ENCODE assay signal across 14 mouse cellular contexts in genomic region chr4:133902510-133902909, GRCm38 (mm10). TPM values are rescaled to one million over a fixed set of nuclear protein-coding genes. Genes with fewer than 3 reads are reported as not detected.
DNase-seq lines count a peak whose midpoint lies in the region; ATAC-seq and TF ChIP-seq lines count a peak whose summit lies in the region.
"Had no signal": no experiment of that assay in that cellular context is flagged by ENCODE, and none has a peak within 500 bp of the region (broad histone marks: within the 10 kb centered on the region; RNA-seq: fewer than 3 reads in every experiment).

No protein-coding gene starts in this region.

- no peaks in the 10 kb centered on the region for H3K27me3 ChIP-seq in hindbrain, postnatal 0 days (ENCODE audit: insufficient read depth, low read length)
- no peaks in the 10 kb centered on the region for H3K27me3 ChIP-seq in hindbrain, embryonic 10.5 days (ENCODE audit: insufficient read depth, poor library complexity, severe bottlenecking)
- H3K27me3 ChIP-seq in midbrain, postnatal 0 days (ENCODE audit: insufficient read depth, low read length): no peaks in the 10 kb centered on the region
- H3K27me3 ChIP-seq in midbrain, embryonic 14.5 days (ENCODE audit: control insufficient read depth, insufficient read depth, low read length): no peaks in the 10 kb centered on the region

- TF ChIP-seq CTCF in hindbrain, postnatal 0 days (IDR thresholded peaks at IDR 0.05; ENCODE audit: low read depth): peak; percentile 22
- TF ChIP-seq CTCF in midbrain, postnatal 0 days (IDR thresholded peaks at IDR 0.05): peak; percentile 22

- DNase-seq in hindbrain, postnatal 0 days (ENCODE audit: low spot score): no peak
- DNase-seq in hindbrain, embryonic 10.5 days (ENCODE audit: low spot score): no peak
- DNase-seq in midbrain, postnatal 0 days (ENCODE audit: low spot score): no peak
- no peak for DNase-seq in midbrain, embryonic 14.5 days
- peak; percentile 88 for DNase-seq in R1 (ENCODE audit: low read depth, low spot score)
- DNase-seq in naive thymus-derived CD4-positive, alpha-beta T cell, adult 2 months (ENCODE audit: low read depth): peak; percentile 49
- no peak for DNase-seq in spleen, postnatal 4 days (ENCODE audit: low spot score in 2 of 2)
- no peak for DNase-seq in cerebellum, adult 9-11 months
- DNase-seq: adrenal gland, adult 2 months; cerebellum, adult 2 months; embryo, embryonic 11 days; heart, postnatal 14 days had no signal

- no peak overlapping the region for H3K9ac ChIP-seq in hindbrain, postnatal 0 days (replicated peaks; ENCODE audit: low read length)
- no peak overlapping the region for H3K9ac ChIP-seq in midbrain, postnatal 0 days (replicated peaks; ENCODE audit: low read length, poor library complexity, severe bottlenecking)
- H3K9ac ChIP-seq in midbrain, embryonic 14.5 days (replicated peaks; ENCODE audit: low read length): no peak overlapping the region

- 98% methylated on average over 2 of the region's 2 CpGs for WGBS in hindbrain, postnatal 0 days
- 91% methylated on average over 2 of the region's 2 CpGs for WGBS in hindbrain, embryonic 10.5 days
- WGBS in midbrain, postnatal 0 days: 93% methylated on average over 2 of the region's 2 CpGs
- WGBS in midbrain, embryonic 14.5 days: 94% methylated on average over 2 of the region's 2 CpGs

- H3K4me2 ChIP-seq in hindbrain, postnatal 0 days (ENCODE audit: low read depth, low read length): no peak overlapping the region
- no peak overlapping the region for H3K4me2 ChIP-seq in midbrain, postnatal 0 days (ENCODE audit: low read depth, low read length, poor library complexity, severe bottlenecking)
- H3K4me2 ChIP-seq in midbrain, embryonic 14.5 days (ENCODE audit: low read length): no peak overlapping the region

- ATAC-seq in hindbrain, postnatal 0 days: no peak
- ATAC-seq in midbrain, postnatal 0 days (ENCODE audit: low FRiP score): no peak
- no peak for ATAC-seq in midbrain, embryonic 14.5 days (ENCODE audit: low FRiP score, low TSS enrichment)
- ATAC-seq: forebrain, embryonic 14.5 days; hindbrain, embryonic 16.5 days had no signal

- no peak overlapping the region for H3K27ac ChIP-seq in hindbrain, postnatal 0 days
- H3K27ac ChIP-seq in hindbrain, embryonic 10.5 days: no peak overlapping the region
- H3K27ac ChIP-seq in midbrain, postnatal 0 days (ENCODE audit: low read depth, low read length): no peak overlapping the region
- H3K27ac ChIP-seq in midbrain, embryonic 14.5 days (replicated peaks; ENCODE audit: low read depth, low read length): no peak overlapping the region

- H3K4me3 ChIP-seq in hindbrain, postnatal 0 days (ENCODE audit: low read length): no peak overlapping the region
- no peak overlapping the region for H3K4me3 ChIP-seq in hindbrain, embryonic 10.5 days
- no peak overlapping the region for H3K4me3 ChIP-seq in midbrain, postnatal 0 days (ENCODE audit: low read depth, low read length)
- H3K4me3 ChIP-seq in midbrain, embryonic 14.5 days (replicated peaks; ENCODE audit: low read depth, low read length): no peak overlapping the region

- H3K36me3 ChIP-seq in hindbrain, postnatal 0 days (ENCODE audit: insufficient read depth, low read length): no peaks in the 10 kb centered on the region
- no peaks in the 10 kb centered on the region for H3K36me3 ChIP-seq in hindbrain, embryonic 10.5 days
- H3K36me3 ChIP-seq in midbrain, postnatal 0 days (ENCODE audit: insufficient read depth, low read length): no peaks in the 10 kb centered on the region
- no peaks in the 10 kb centered on the region for H3K36me3 ChIP-seq in midbrain, embryonic 14.5 days (ENCODE audit: control insufficient read depth, insufficient read depth, low read length)

- 0 out of 2 replicates have a peak, but pooled peaks cover 4% of the 10 kb centered on the region for H3K4me1 ChIP-seq in hindbrain, postnatal 0 days (ENCODE audit: insufficient read depth, low read length)
- H3K4me1 ChIP-seq in hindbrain, embryonic 10.5 days (replicated peaks): 0 out of 2 replicates have a peak, but pooled peaks cover 6% of the 10 kb centered on the region
- H3K4me1 ChIP-seq in midbrain, postnatal 0 days (ENCODE audit: insufficient read depth, low read length): no peaks in the 10 kb centered on the region
- H3K4me1 ChIP-seq in midbrain, embryonic 14.5 days (ENCODE audit: control insufficient read depth, insufficient read depth, low read length): no peaks in the 10 kb centered on the region

- no peaks in the 10 kb centered on the region for H3K9me3 ChIP-seq in hindbrain, postnatal 0 days (ENCODE audit: low read length)
- no peaks in the 10 kb centered on the region for H3K9me3 ChIP-seq in hindbrain, embryonic 10.5 days
- no peaks in the 10 kb centered on the region for H3K9me3 ChIP-seq in midbrain, postnatal 0 days (ENCODE audit: low read length)
- H3K9me3 ChIP-seq in midbrain, embryonic 14.5 days (ENCODE audit: control insufficient read depth, low read length): no peaks in the 10 kb centered on the region

RNA-seq across cellular contexts. Expression of gene Rps6ka1, which starts 14.9 kb away (rescaled TPM):
- 28.0 and 31.1 TPM in 2 replicates for total RNA-seq in hindbrain, postnatal 0 days (2014; rRNA removed)
- 20.4 and 22.6 TPM in 2 replicates for polyA plus RNA-seq in hindbrain, postnatal 0 days (2015; fragmentation: Nextera tagmentation; extraction: Ambion mirVana)
- 35.6 and 38.9 TPM in 2 replicates for polyA plus RNA-seq in hindbrain, embryonic 10.5 days (2016; fragmentation: Nextera tagmentation; extraction: Ambion mirVana)
- 25.2 and 30.9 TPM in 2 replicates for total RNA-seq in midbrain, postnatal 0 days (2014; rRNA removed)
- 20.4 and 21.6 TPM in 2 replicates for polyA plus RNA-seq in midbrain, postnatal 0 days (2015; fragmentation: Nextera tagmentation; extraction: Ambion mirVana)
- 18.8 and 22.0 TPM in 2 replicates for polyA plus RNA-seq in midbrain, embryonic 14.5 days (2014; fragmentation: Nextera tagmentation; extraction: Ambion mirVana)

Comparison
In these comparisons a context has a peak if more than half of its experiments do, and no peak if none do; other contexts are left out.
1. DNase-seq: peak in R1 (single experiment) and naive thymus-derived CD4-positive, alpha-beta T cell, adult 2 months (single experiment); none in hindbrain, postnatal 0 days (single experiment), hindbrain, embryonic 10.5 days (single experiment), midbrain, postnatal 0 days (single experiment), midbrain, embryonic 14.5 days (single experiment), spleen, postnatal 4 days (0 of 2) and cerebellum, adult 9-11 months (single experiment).